Mouse (Mus musculus) embryonic fibroblast, embryonic 13.5 days (primary cell): ENCODE results near the gene Otx2.

ENCODE experiments used
- CTCF ChIP-seq: IDR thresholded peaks from 2 replicates; pipeline ENCODE4 v1.5.1; 2011; ENCODE audit warnings: mild to moderate bottlenecking, control low read depth, low read length, moderate library complexity, borderline replicate concordance; ENCODE audit not compliant: insufficient read depth
- POLR2A ChIP-seq: IDR thresholded peaks from 2 replicates; pipeline ENCODE4 v1.6.1; 2011; ENCODE audit warnings: low read depth, mild to moderate bottlenecking, control low read depth, low read length, moderate library complexity

- TF ChIP-seq POLR2A: no peak
- no peak for TF ChIP-seq CTCF
Observed at GRCm38 (mm10) chr14:48670258-48670630, 3.4 kb downstream of the Otx2 start.
